Mouse (Mus musculus) c-Kit-positive CD71-positive TER-119-positive erythroid progenitor cells, embryonic 14.5 days (primary cell): ENCODE results near the gene Gpx5.
"Not testable (repeated sequence)": the region's sequence is repeated elsewhere in the genome, so short reads cannot be mapped to it uniquely, and the experiment has no call there.

ENCODE experiments used
- DNase-seq: peaks from one replicate; pipeline ENCODE4 v3.0.0-alpha.2; 2013; ENCODE audit warnings: low spot score

Gene Gpx5

GRCm38 (mm10) chr13:21264366-21264765 lies 28.2 kb downstream of the Gpx5 start:
- DNase-seq: peak; percentile 78

DNA sequence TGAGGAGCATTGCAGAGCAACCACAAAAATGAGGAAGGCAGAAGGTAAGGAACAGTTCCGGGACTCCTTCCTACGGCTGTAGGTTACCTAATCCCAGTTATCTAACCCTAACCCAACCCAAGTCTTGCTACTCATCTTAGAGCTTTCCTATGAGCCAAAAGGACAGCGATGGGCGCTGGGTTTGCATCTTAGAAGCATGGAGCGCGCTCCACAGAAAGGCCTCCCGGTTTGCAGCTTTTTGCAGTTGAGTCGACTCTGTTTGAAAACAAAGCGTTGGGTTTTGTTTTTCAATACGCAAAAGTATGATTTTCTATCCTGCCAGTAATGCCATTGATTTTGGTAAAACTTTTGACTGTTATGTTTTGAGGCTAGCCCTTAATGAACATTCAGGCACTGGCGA lies 28.6 kb downstream of the Gpx5 start:
- DNase-seq: no peak

DNA sequence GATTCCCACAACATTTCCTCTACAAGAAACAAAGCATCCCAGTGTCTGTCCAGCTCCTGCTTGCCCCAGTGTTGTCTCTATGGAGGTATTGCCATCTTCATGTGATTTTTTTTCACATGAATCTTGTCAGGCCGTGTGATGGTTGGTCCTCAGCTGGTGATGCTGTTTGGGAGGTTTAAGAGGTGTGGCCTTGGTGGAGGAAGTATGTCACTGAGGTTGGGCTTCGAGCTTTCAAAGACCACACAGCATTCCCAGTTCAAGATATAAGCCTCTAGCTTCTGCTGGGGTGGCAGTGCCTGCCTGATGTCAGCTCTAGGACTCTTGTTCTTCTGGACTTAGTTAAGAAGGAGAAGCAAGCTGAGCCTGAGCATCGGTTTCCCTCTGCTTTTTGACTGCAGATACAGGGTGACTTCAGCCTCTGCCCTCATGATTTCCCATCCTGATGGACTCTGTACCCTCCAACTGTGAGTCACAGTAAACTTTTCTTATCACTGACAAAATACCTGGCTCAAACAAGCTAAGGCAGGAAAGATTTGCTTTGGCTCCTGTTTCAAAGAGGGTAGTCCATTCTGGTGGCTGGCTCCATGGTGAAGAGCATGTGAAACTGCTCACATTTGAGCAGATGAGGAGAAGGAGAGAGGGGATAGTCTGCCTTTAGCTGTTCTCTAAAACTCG lies 29.6 kb downstream of the Gpx5 start:
- no peak for DNase-seq

DNA sequence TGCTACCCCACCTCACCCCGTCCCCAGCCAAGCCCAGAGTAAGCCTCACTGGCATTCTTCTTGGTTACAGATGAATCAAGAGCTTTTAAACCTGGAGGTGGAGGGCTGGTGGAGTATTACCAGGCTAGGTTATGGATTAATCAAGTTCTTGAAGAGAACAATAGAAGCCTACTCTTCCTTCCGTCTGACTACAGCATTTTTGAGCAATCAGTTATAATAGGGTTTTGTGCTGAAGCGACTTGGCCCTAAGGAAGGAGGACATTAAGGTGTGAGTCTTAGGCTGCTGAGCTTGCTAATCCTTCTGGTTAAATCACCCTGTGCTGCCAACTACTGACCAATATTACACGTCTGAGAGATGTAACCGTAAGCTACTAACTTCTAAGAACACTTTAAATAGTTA lies 32.2 kb downstream of the Gpx5 start:
- no peak for DNase-seq

GRCm38 (mm10) chr13:21259677-21260113 lies 32.8 kb downstream of the Gpx5 start:
- peak; percentile 67 for DNase-seq

GRCm38 (mm10) chr13:21259171-21259631 lies 33.3 kb downstream of the Gpx5 start:
- DNase-seq: no peak

GRCm38 (mm10) chr13:21258524-21258923 lies 34.0 kb downstream of the Gpx5 start:
- DNase-seq: no peak

DNA sequence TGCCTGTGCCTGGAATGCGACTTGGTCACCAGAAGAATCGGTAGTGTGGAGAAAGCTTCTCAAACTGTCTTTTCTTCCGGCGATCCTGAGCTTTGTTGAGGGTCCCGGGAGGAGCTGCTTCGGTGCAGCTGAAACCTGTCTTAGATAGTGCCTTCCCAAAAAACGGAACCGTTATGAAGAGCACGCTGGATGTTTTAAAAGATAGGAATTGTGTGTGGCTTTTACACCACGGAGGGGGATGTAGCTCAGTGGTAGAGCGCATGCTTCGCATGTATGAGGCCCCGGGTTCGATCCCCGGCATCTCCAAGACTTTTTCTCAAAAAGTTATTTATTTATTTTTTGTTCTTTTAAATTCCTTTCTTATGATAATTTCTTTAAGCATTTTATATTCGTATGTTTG lies 38.5 kb downstream of the Gpx5 start:
- DNase-seq: peak; percentile 68

GRCm38 (mm10) chr13:21253569-21253968 lies 39.0 kb downstream of the Gpx5 start:
- DNase-seq: no peak

GRCm38 (mm10) chr13:21253040-21253439 lies 39.5 kb downstream of the Gpx5 start:
- no peak for DNase-seq

DNA sequence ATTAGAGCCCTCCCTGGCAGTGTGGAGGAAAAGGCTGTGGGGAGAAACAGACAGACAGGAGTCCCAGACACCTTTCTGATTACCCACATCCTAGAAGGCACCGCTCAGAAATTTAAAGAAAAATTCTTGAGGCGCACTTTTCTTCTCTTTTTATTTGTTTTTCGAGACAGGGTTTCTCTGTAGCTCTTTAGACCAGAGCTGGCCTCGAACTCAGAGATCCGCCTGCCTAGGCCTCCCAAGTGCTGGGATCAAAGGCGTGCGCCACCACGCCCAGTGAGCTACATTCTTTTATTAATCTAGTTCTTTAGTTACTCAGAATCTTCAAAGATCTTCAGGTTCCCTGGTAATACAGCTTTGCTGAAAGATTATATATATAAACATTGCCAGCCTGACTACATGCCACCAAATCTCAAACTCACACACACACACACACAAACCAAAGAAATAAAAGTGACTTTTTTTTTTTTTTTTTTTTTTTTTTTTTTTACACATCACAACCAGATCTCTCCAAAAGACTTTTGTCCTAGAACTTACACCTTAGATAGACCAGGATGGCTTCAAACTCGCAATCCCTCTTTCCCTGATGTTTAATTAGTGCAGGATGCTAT lies 42.4 kb downstream of the Gpx5 start:
- no peak for DNase-seq

GRCm38 (mm10) chr13:21249022-21249421 lies 43.5 kb downstream of the Gpx5 start:
- peak; percentile 57 for DNase-seq

- DNase-seq: no peak
Measured at GRCm38 (mm10) chr13:21246276-21246675, 46.3 kb downstream of the Gpx5 start.

DNA sequence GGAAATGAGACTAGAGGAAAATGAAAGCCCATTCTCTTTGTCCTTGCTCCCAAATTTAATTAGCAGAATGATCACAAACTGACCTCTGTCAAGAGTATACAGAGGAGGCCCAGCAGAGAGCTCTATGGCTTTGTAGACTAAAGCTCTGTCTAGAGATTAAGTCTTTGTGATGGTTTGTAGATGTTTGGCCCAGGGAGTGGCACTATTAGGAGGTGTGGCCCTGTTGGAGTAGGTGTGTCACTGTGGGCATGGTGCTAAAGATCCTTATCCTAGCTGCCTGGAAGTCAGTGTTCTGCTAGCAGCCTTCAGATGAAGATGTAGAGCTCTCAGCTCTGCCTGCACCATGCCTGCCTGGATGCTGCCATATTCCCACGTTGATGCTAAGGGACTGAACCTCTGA lies 47.6 kb downstream of the Gpx5 start:
- not testable (repeated sequence) for DNase-seq

GRCm38 (mm10) chr13:21244089-21244488 lies 48.4 kb downstream of the Gpx5 start:
- no peak for DNase-seq

- DNase-seq: no peak
Measured at GRCm38 (mm10) chr13:21243196-21243595, 49.3 kb downstream of the Gpx5 start.

DNA sequence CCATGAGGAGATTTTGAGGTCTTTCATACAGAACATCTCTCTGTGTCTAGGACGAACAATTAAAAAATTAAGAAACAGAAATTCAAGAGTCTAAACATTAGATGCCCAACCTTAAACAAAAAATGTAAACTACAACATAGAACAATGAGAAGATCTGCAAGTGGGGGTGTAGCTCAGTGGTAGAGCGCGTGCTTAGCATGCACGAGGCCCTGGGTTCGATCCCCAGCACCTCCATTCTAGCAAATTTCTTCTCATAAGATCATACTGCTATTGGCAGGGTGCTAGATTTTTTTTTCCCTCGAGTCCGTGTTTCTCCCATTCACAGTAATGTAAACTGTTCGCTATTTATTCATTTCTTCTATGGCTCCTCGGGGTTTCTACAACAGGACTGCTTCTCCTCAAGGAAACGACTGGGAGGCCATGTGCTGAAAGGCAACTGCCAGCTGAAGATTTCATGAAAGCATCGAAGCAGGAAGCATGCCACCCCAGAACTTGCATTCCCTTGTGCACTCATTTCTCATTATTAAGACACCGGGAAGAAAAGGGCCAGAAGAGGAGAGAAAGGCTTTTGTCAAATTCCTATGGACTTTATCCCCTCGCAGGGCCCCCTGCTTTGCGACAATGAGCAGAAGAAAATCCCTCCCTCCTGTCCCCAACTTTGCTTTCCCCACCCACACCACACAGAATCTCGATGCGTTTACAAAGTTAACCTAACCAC lies 50.0 kb downstream of the Gpx5 start:
- DNase-seq: peak; percentile 71

GRCm38 (mm10) chr13:21240788-21241187 lies 51.7 kb downstream of the Gpx5 start:
- DNase-seq: peak; percentile 74

- DNase-seq: no peak
Measured at GRCm38 (mm10) chr13:21237161-21237560, 55.4 kb downstream of the Gpx5 start.

GRCm38 (mm10) chr13:21236714-21237113 lies 55.8 kb downstream of the Gpx5 start:
- DNase-seq: no peak
